Mouse (Mus musculus) cerebellum, adult 11-12 months (tissue): ENCODE results near the gene Zfp945.
A peak's percentile ranks its signal among the peaks of the same experiment; 100 is the strongest.
"Not testable (repeated sequence)": the region's sequence is repeated elsewhere in the genome, so short reads cannot be mapped to it uniquely, and the experiment has no call there.

Source experiments
- DNase-seq: peaks from one replicate; pipeline ENCODE4 v3.0.0; 2022

The Zfp945 gene

DNA sequence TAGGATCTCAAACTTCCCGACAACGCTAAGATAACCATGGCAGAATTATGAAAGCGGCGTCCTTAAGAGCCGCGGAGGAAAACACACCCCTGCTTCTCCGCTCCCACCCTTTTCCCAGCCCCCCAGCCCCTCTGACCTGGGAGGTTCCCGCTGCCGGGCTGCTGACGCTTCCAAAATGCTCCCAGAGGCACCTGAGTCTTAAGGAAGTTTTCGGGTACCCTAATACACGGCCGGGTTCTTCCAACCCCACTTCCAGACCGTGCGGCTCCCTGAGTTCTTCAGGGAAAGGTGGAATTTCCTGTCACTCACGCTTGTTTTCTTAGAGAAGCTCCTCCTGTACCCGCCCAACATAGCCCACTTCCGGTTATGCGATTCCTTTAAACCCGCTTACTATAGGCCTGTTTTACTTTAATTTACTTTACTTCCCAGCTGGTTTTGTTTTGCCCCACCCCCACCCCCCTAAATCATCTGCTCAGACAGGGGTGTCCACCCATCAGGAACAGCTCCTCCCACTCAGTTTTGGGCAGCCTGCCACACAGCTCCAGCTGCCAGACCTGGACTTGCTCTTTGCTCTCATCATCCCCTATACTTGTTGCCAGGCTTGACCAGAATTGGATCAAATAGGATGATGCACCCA lies at the start of gene Zfp945:
Gene Zfp945 (minus strand): TSS at position 290 of the 637 bp plus-strand sequence.
- peak; percentile 31 for DNase-seq

DNA sequence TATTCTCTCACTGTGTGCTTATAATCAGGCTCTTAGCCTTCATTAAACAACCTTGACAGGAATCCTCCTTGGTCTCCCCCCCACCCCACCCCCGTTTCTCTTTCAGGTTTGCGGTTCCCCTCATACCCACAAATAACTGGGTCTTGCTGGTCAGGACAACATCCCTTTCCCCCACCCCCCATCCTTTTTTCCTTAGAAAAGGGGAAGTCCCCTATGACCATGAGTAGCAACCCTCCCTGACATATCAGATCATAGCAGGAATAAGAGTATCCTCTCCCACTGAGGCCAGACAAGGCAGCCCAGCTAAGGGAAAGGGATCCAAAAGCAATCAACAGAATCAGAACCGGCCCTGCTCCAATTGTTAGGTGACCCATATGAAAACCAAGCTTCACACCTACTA lies 21.4 kb upstream of the Zfp945 start:
- no peak for DNase-seq

DNA sequence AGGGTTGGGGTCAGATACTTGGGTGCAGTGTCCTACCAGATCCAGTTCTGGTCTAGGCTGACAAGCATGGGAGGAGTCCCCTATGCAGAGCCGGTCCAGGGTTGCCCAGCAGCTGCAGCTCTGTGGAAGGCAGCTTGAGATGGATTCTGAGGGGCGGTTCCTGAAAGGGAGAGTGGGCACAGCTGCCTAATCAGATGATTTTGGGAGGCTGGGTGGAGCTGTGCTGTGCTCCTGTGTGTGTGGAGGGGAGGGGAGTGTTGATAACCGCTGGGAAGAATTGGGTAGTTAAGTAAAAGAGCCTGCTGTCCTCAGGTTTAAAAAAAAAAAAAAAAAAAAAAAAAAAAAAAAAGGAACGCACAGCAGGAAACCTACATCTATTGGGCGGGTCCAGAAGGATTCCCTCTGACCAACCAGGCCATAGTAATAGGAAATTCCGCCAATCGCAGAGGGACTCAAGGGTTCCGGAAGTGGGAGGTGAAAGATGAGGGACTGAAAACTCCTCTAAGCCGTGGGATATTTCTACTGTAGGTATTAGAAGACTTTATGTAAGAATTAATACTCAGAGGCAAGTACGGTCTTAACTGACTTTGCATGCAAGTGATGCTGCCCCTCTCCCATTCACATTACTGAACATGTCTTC lies 17.2 kb upstream of the Zfp945 start:
- no peak for DNase-seq

GRCm38 (mm10) chr17:22877427-22878307 lies 10.7 kb upstream of the Zfp945 start:
- DNase-seq, result no peak

- DNase-seq, result no peak
Observed at GRCm38 (mm10) chr17:22876316-22876715, 9.4 kb upstream of the Zfp945 start.

- not testable (repeated sequence) for DNase-seq
Observed at GRCm38 (mm10) chr17:22875549-22875948, 8.6 kb upstream of the Zfp945 start.

DNA sequence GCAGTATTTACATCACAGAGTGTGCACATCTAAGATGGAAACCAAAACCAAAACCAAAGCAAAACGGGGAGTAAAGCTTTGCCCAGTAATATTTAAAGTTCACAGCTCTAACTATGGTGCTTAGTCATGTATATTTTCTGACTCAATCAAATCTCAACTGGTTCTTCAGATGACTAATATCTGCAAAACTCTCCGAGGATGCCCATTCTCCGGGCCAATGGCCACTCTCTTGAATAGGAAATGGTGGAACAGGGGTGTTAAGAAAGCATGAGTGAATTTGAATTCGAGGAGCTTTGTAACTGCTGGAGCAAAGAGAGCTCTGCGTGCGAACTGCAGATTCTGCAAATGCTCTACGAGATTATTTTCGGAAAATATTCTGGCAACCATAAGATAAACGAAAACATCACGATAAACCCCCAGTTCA lies 501 bp downstream of the Zfp945 start:
- no peak for DNase-seq

- DNase-seq, result no peak
Observed at GRCm38 (mm10) chr17:22821166-22821565, 45.8 kb downstream of the Zfp945 start.

DNA sequence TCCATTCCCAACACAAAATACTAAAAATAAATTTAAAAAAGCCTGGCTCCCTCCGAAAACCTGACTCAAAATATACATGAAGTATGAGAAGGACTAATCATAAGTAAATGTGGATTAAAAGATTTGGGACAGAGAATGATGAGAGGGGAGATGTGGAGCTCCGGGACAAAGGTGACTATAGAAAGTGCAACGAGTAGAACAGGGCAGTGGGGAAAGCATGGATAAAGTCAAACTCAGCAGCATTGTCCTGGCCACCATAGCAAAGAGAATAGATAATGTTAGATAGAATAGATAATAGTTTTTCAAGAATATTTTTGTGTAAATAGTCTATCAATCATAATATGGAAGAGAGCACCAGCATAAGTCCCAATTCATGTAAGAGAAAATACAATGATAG lies 48.7 kb downstream of the Zfp945 start:
- no peak for DNase-seq

DNA sequence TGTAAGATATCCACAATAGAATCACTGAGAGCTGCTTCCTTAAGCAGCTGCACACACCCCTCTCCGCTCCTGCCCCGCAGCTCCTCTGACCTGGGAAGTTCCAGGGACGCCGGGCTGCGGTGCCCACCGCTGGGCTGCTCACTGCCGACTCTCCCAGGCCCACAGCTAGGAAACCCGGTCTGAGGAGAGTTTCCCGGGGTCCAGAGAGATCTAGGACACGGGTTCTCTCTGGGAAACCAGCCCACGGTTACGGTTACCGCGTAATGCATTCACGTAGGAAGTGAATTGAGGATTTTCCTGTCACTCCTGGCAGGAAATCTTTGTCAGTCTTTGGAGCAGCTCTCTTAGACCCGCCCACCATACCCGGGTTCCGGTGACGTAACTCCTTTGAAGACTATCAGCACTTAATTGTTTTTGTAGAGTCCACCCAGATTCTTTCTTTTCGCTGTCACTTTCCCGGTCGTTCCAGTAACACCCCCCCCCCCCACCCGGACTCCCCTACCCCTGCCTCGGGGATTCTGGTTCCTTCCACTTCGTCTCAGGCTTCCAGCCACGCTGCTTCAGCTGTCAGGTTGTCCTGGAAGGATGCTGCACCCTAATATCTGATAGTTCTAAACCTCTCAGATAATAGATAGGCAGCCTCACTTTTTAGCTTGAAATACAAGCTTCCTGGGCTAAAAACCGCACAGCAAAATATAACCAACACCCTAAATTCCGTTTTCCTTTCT lies 49.3 kb downstream of the Zfp945 start:
- DNase-seq, result peak; percentile 64

DNA sequence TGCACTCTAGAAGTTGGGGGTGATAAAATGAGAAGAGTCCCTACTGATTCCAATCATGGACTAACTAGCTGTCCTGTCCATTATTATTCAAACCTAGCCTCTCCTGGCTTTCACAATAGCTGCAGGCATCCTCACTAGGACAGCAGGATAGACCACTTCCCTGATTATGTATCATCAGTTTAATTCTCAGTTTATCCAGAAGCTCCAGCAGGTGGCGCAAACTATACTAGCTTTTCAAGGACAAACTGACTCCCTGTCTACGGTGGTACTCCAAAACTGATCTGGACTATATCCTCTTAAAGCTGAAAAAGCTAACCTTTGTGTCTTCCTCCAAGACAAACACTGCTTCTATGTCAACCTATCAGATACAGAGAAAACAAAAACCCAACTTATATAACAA lies 67.2 kb downstream of the Zfp945 start:
- DNase-seq, result no peak
